Mouse (Mus musculus): ENCODE measurements at regions not wholly inside any gene's neighbourhood (a gene's known extent, or its start where the extent isn't known, plus 50 kb on each side); places are given as distances from the start of the nearest gene placed in this dataset.

- ATAC-seq (ENCODE audit: low FRiP score, low read depth) = no peak
- peak overlapping the region; percentile 31; the same call in 1 of the 2 replicates for H3K4me2 ChIP-seq (replicated peaks)
- H3K9ac ChIP-seq (replicated peaks) = peak overlapping the region; percentile 32; the same call in 1 of the 2 replicates
- peak overlapping the region; percentile 67 for H3K27ac ChIP-seq (replicated peaks)
- H3K4me1 ChIP-seq = peaks cover 55% of the 10 kb centered on the region
- H3K27me3 ChIP-seq = peaks cover 33% of the 10 kb centered on the region
- WGBS = 3% methylated on average over 3 of the region's 3 CpGs
- H3K4me3 ChIP-seq = no peak overlapping the region
- H3K9me3 ChIP-seq = no peaks in the 10 kb centered on the region
- no peaks in the 10 kb centered on the region for H3K36me3 ChIP-seq
Measured at GRCm38 (mm10) chr8:12504777-12505176, 68.1 kb upstream of the Spaca7 start.

GRCm38 (mm10) chr8:12510233-12510632 is 62.6 kb upstream of the Spaca7 start:
- Histone ChIP-seq H3K4me3 (no peak overlapping the region), H3K4me1 (peaks cover 25% of the 10 kb centered on the region; the same call in 1 of the 2 replicates)
- 63% methylated on average over 2 of the region's 2 CpGs for WGBS

GRCm38 (mm10) chr8:12513042-12513441 is 59.8 kb upstream of the Spaca7 start:
- H3K9ac ChIP-seq (replicated peaks) = no peak overlapping the region
- H3K4me1 ChIP-seq = peaks cover 24% of the 10 kb centered on the region
- no peak overlapping the region for H3K27ac ChIP-seq (replicated peaks)
- no peak overlapping the region for H3K4me2 ChIP-seq (replicated peaks)
- H3K27me3 ChIP-seq = peaks cover 17% of the 10 kb centered on the region
- no peak overlapping the region for H3K4me3 ChIP-seq
- no peak for ATAC-seq (ENCODE audit: low FRiP score, low read depth)
- H3K36me3 ChIP-seq = no peaks in the 10 kb centered on the region
- no peaks in the 10 kb centered on the region for H3K9me3 ChIP-seq
- WGBS = 49% methylated on average over 9 of the region's 9 CpGs

More at GRCm38 (mm10) chr8:12510233-12510632, 62.6 kb upstream of the Spaca7 start:
- no peaks in the 10 kb centered on the region for H3K36me3 ChIP-seq
- H3K9ac ChIP-seq (replicated peaks) = no peak overlapping the region
- no peak for ATAC-seq (ENCODE audit: low FRiP score, low read depth)
- H3K27me3 ChIP-seq = peaks cover 13% of the 10 kb centered on the region
- no peaks in the 10 kb centered on the region for H3K9me3 ChIP-seq
- no peak overlapping the region for H3K4me2 ChIP-seq (replicated peaks)
- H3K27ac ChIP-seq (replicated peaks) = no peak overlapping the region

GRCm38 (mm10) chr8:12514138-12514537 is 58.7 kb upstream of the Spaca7 start:
- H3K4me2 ChIP-seq (replicated peaks) = no peak overlapping the region
- no peak overlapping the region for H3K4me3 ChIP-seq
- WGBS = 79% methylated on average over 7 of the region's 7 CpGs
- H3K4me1 ChIP-seq = peaks cover 27% of the 10 kb centered on the region
- peaks cover 21% of the 10 kb centered on the region for H3K27me3 ChIP-seq
- H3K9me3 ChIP-seq = no peaks in the 10 kb centered on the region; the same call in 1 of the 2 replicates
- H3K27ac ChIP-seq (replicated peaks) = no peak overlapping the region
- no peak for ATAC-seq (ENCODE audit: low FRiP score, low read depth)
- no peaks in the 10 kb centered on the region for H3K36me3 ChIP-seq
- no peak overlapping the region for H3K9ac ChIP-seq (replicated peaks)

GRCm38 (mm10) chr8:12521636-12522035 is 51.2 kb upstream of the Spaca7 start:
- H3K27me3 ChIP-seq = peaks cover 38% of the 10 kb centered on the region
- no peak overlapping the region for H3K4me3 ChIP-seq
- H3K9ac ChIP-seq (replicated peaks) = no peak overlapping the region
- WGBS = 12% methylated on average over 9 of the region's 9 CpGs
- H3K36me3 ChIP-seq = no peaks in the 10 kb centered on the region
- H3K9me3 ChIP-seq = peaks cover 5% of the 10 kb centered on the region; the same call in 1 of the 2 replicates
- no peak overlapping the region for H3K4me2 ChIP-seq (replicated peaks)
- ATAC-seq (ENCODE audit: low FRiP score, low read depth) = no peak
- peaks cover 29% of the 10 kb centered on the region for H3K4me1 ChIP-seq
- H3K27ac ChIP-seq (replicated peaks) = no peak overlapping the region
